In genomic region chr7:90649512-90649911, GRCm38 (mm10) we compare ENCODE assay signal across 15 mouse cellular contexts.
"Had no signal": no experiment of that assay in that cellular context is flagged by ENCODE, and none has a peak within 500 bp of the region (broad histone marks: within the 10 kb centered on the region; RNA-seq: fewer than 3 reads in every experiment).

No protein-coding gene starts in this region.

- H3K9me3 ChIP-seq: neural tube, embryonic 15.5 days; stomach, embryonic 15.5 days had no signal

- H3K4me1 ChIP-seq: neural tube, embryonic 15.5 days; stomach, embryonic 15.5 days had no signal

- H3K36me3 ChIP-seq: neural tube, embryonic 15.5 days; stomach, embryonic 15.5 days had no signal

- H3K27ac ChIP-seq: neural tube, embryonic 15.5 days; stomach, embryonic 15.5 days; stomach, postnatal 0 days had no signal

- H3K4me2 ChIP-seq: neural tube, embryonic 15.5 days; stomach, embryonic 15.5 days had no signal

- DNase-seq: retina, postnatal 1 day; right cerebral cortex, adult 18-20 months; right cerebral cortex, postnatal 14 days; right cerebral cortex, postnatal 25 days; right cerebral cortex, postnatal 4 days; spleen, adult 18-20 months; thymus, adult 18-20 months; thymus, adult 2 months; thymus, postnatal 14 days; thymus, postnatal 25 days; thymus, postnatal 36 days; thymus, postnatal 4 days had no signal

- H3K9ac ChIP-seq: neural tube, embryonic 15.5 days; stomach, embryonic 15.5 days had no signal

- H3K27me3 ChIP-seq: neural tube, embryonic 15.5 days; stomach, embryonic 15.5 days had no signal

- H3K4me3 ChIP-seq: neural tube, embryonic 15.5 days; stomach, embryonic 15.5 days had no signal
